Mouse (Mus musculus) hindbrain, postnatal 0 days (tissue): Measurements from ENCODE around the gene Gsdma. TPM values are rescaled to one million over a fixed set of nuclear protein-coding genes. Genes with fewer than 3 reads are reported as not detected.

Experiments
- ATAC-seq: fragments of 200-750 bp; cut with Nextera tagmentation; 2 replicates; pipeline ENCODE4 v1.8.0; 2017; ENCODE audit warnings: mild to moderate bottlenecking, moderate TSS enrichment, moderate library complexity
- DNase-seq: peaks from one replicate; pipeline ENCODE4 v3.0.0-alpha.2; 2015; ENCODE audit warnings: low spot score
- H3K27ac ChIP-seq: fragments of 300-500 bp; sonication (generic); 2 replicates; pipeline ENCODE4 v1.5.1; 2014; ENCODE audit warnings: mild to moderate bottlenecking
- H3K27me3 ChIP-seq: fragments of 300-500 bp; sonication (generic); 2 replicates; pipeline ENCODE4 v1.6.1; 2014; ENCODE audit warnings: low read length, mixed read lengths; ENCODE audit not compliant: insufficient read depth
- H3K36me3 ChIP-seq: fragments of 300-500 bp; sonication (generic); 2 replicates; pipeline ENCODE4 v1.6.1; 2014; ENCODE audit warnings: low read length, mixed read lengths; ENCODE audit not compliant: insufficient read depth
- H3K4me1 ChIP-seq: fragments of 300-500 bp; sonication (generic); 2 replicates; pipeline ENCODE4 v1.6.1; 2014; ENCODE audit warnings: antibody characterized with exemption, low read length, mixed read lengths; ENCODE audit not compliant: insufficient read depth
- H3K4me2 ChIP-seq: fragments of 300-500 bp; sonication (generic); 2 replicates; pipeline ENCODE4 v1.6.1; 2014; ENCODE audit warnings: low read depth, mild to moderate bottlenecking, low read length, moderate library complexity, mixed read lengths
- H3K4me3 ChIP-seq: fragments of 300-500 bp; sonication (generic); 2 replicates; pipeline ENCODE4 v1.5.1; 2014; ENCODE audit warnings: low read length
- H3K9ac ChIP-seq: fragments of 300-500 bp; sonication (generic); replicated peaks from 2 replicates; pipeline ENCODE4 v1.6.1; 2014; ENCODE audit warnings: mild to moderate bottlenecking, low read length, moderate library complexity, mixed read lengths
- H3K9me3 ChIP-seq: fragments of 300-500 bp; sonication (generic); 2 replicates; pipeline ENCODE4 v1.6.1; 2016; ENCODE audit warnings: low read length, mixed read lengths
- CTCF ChIP-seq: IDR thresholded peaks from 2 replicates; pipeline ENCODE4 v1.5.1; 2016; ENCODE audit warnings: antibody characterized with exemption, control low read depth, low read depth
- WGBS: fragments of 180-500 bp; shearing (Covaris S2); extraction: QIAGEN DNeasy Blood & Tissue Kit; methylation state at CpG from one replicate; pipeline ENCODE4 v1.1.7; 2014; 5-methylcytosine and 5-hydroxymethylcytosine counted together
- polyA plus RNA-seq: library from polyadenylated mRNA; unstranded; fragments of >200 nt; fragmentation: Nextera tagmentation; extraction: Ambion mirVana; gene quantifications from 2 replicates; pipeline ENCODE4 v1.2.1, GENCODE M21; 2015
- total RNA-seq: library from RNA; depleted of rRNA; stranded (reverse); fragments of >200 nt; gene quantifications from 2 replicates; pipeline ENCODE4 v1.2.3, GENCODE M21; 2014; rRNA removed

The Gsdma gene
- total and polyA plus RNA-seq, 2 experiments from 2014 or later: 0.14 TPM; not detected in 1

DNA sequence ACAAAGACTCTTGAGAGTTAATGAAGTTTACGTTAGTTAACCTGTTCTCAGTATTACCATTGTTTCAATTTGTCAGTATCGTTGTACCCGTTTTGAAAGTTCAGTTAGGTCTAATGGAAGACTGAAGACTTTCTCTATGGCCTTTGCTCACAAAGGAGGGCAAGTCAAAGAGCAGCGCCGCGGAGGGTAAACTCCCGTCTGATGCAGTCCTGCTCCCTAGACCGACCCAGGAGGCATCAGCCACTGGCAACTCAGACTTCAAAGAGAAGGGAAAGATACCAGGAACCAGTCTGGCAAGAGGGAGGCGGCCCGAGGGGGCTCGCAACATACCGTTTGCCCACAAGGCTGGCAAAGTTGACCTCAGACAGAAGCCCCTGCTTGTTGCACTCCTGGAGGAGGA lies 49.6 kb downstream of the Gsdma start:
- TF ChIP-seq CTCF: no peak
- no peak overlapping the region for H3K27ac ChIP-seq
- H3K27me3 ChIP-seq: no peaks in the 10 kb centered on the region
- H3K9ac ChIP-seq: no peak overlapping the region
- H3K4me1 ChIP-seq: no peaks in the 10 kb centered on the region
- ATAC-seq: no peak
- no peak overlapping the region for H3K4me3 ChIP-seq
- DNase-seq: no peak
- peaks cover 46% of the 10 kb centered on the region for H3K36me3 ChIP-seq
- H3K4me2 ChIP-seq: no peak overlapping the region
- H3K9me3 ChIP-seq: no peaks in the 10 kb centered on the region
- WGBS: 82% methylated on average over 12 of the region's 12 CpGs

GRCm38 (mm10) chr11:98715946-98716345 lies 51.8 kb downstream of the Gsdma start:
- ATAC-seq: no peak
- Histone ChIP-seq H3K4me2 (no peak overlapping the region), H3K9ac (no peak overlapping the region), H3K4me1 (no peaks in the 10 kb centered on the region), H3K27me3 (no peaks in the 10 kb centered on the region), H3K4me3 (no peak overlapping the region), H3K9me3 (no peaks in the 10 kb centered on the region), H3K27ac (no peak overlapping the region), H3K36me3 (peaks cover 40% of the 10 kb centered on the region)
- no peak for DNase-seq
- WGBS: 91% methylated on average over 9 of the region's 9 CpGs
- TF ChIP-seq CTCF: no peak

GRCm38 (mm10) chr11:98717904-98718303 lies 53.8 kb downstream of the Gsdma start:
- DNase-seq (peak; percentile 89), ATAC-seq (peak; percentile 68)
- Histone ChIP-seq H3K9ac (no peak overlapping the region), H3K36me3 (peaks cover 32% of the 10 kb centered on the region; the same call in 1 of the 2 replicates), H3K4me3 (no peak overlapping the region), H3K4me2 (no peak overlapping the region), H3K4me1 (no peaks in the 10 kb centered on the region), H3K9me3 (no peaks in the 10 kb centered on the region), H3K27me3 (no peaks in the 10 kb centered on the region), H3K27ac (peak overlapping the region; percentile 8; the same call in 1 of the 2 replicates)
- WGBS: 9% methylated on average over 13 of the region's 13 CpGs
- peak; percentile 92 for TF ChIP-seq CTCF

- H3K27me3 ChIP-seq: no peaks in the 10 kb centered on the region
- peaks cover 14% of the 10 kb centered on the region; the same call in 1 of the 2 replicates for H3K36me3 ChIP-seq
- no peak for ATAC-seq
- H3K9ac ChIP-seq: no peak overlapping the region
- no peaks in the 10 kb centered on the region for H3K9me3 ChIP-seq
- no peak for TF ChIP-seq CTCF
- no peak for DNase-seq
- no peak overlapping the region for H3K27ac ChIP-seq
- no peak overlapping the region for H3K4me2 ChIP-seq
- H3K4me3 ChIP-seq: no peak overlapping the region
- 67% methylated on average over 2 of the region's 2 CpGs for WGBS
- no peaks in the 10 kb centered on the region for H3K4me1 ChIP-seq
Observed at GRCm38 (mm10) chr11:98720756-98721155, 56.6 kb downstream of the Gsdma start.

DNA sequence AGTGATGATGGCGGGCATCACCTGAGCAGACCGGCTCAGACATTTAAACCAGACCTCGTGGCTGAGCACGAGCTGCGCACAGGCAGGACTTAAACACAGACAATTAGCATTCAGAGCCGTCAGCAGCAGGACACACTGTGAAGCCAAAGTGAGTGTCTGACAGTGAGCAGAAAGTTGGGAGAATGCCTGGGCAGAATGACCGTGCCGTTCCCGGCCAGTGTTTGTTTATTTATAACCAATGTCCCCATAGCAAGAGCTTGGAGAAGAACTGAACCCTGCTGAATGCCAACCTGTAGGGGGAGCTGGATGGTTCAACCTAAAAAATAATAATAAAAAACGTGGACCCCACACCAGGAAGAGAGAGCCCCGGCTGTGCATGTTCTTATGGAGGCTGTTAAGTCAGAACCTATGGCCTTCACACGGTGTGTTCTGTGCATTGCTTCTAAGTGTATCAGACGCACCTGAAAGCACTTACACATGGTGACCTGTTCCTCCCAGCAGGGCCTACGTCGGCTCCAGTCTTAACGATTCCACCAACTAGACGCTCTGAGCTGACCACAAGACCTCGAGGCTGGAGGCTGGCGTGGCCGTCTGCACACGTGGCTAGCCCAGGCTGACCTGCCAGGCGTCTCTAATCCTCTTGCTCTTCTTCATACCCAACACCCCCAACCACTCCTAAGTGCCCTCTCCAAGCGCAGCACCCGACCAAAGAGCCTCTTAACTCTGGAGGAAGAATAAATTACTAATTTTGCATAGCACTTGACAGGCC lies 57.5 kb downstream of the Gsdma start:
- 61% methylated on average over 24 of the region's 24 CpGs for WGBS
- no peaks in the 10 kb centered on the region for H3K4me1 ChIP-seq
- DNase-seq (peak; percentile 72), ATAC-seq (peak; percentile 85)
- H3K9ac ChIP-seq: no peak overlapping the region
- peaks cover 18% of the 10 kb centered on the region; the same call in 1 of the 2 replicates for H3K36me3 ChIP-seq
- no peak overlapping the region for H3K4me3 ChIP-seq
- H3K9me3 ChIP-seq: no peaks in the 10 kb centered on the region
- no peaks in the 10 kb centered on the region for H3K27me3 ChIP-seq
- peak; percentile 63 for TF ChIP-seq CTCF
- peak overlapping the region; percentile 46; the same call in 1 of the 2 replicates for H3K27ac ChIP-seq
- no peak overlapping the region for H3K4me2 ChIP-seq

- DNase-seq: no peak
- no peak for ATAC-seq
- Histone ChIP-seq H3K9ac (no peak overlapping the region), H3K4me3 (no peak overlapping the region), H3K27me3 (no peaks in the 10 kb centered on the region), H3K9me3 (no peaks in the 10 kb centered on the region), H3K36me3 (peaks cover 20% of the 10 kb centered on the region), H3K4me2 (no peak overlapping the region), H3K4me1 (no peaks in the 10 kb centered on the region), H3K27ac (no peak overlapping the region)
- no peak for TF ChIP-seq CTCF
- 81% methylated on average over 7 of the region's 7 CpGs for WGBS
Observed at GRCm38 (mm10) chr11:98723098-98723497, 58.9 kb downstream of the Gsdma start.

- 94% methylated on average over 15 of the region's 15 CpGs for WGBS
- Histone ChIP-seq H3K9me3 (no peaks in the 10 kb centered on the region), H3K27ac (no peak overlapping the region), H3K36me3 (peaks cover 20% of the 10 kb centered on the region), H3K4me3 (no peak overlapping the region), H3K27me3 (no peaks in the 10 kb centered on the region), H3K4me2 (no peak overlapping the region), H3K9ac (no peak overlapping the region), H3K4me1 (peaks cover 4% of the 10 kb centered on the region)
- no peak for DNase-seq
- no peak for TF ChIP-seq CTCF
- no peak for ATAC-seq
Observed at GRCm38 (mm10) chr11:98725926-98726506, 61.9 kb downstream of the Gsdma start.

Other genes with a start within 250 kb of the Gsdma start
- 70.0 and 73.9 TPM in 2 replicates for gene Mien1, start 225.4 kb upstream of the Gsdma start, total RNA-seq
- 259 and 264 TPM in 2 replicates for gene Mien1, start 225.4 kb upstream of the Gsdma start, polyA plus RNA-seq
- gene Grb7, start 218.0 kb upstream of the Gsdma start, total RNA-seq: 1.5 and 2.7 TPM in 2 replicates
- 1.7 and 2.0 TPM in 2 replicates for gene Grb7, start 218.0 kb upstream of the Gsdma start, polyA plus RNA-seq
- not detected in 2 replicates for gene Ikzf3, start 118.3 kb upstream of the Gsdma start, total RNA-seq
- 0.18 and 0.20 TPM in 2 replicates for gene Ikzf3, start 118.3 kb upstream of the Gsdma start, polyA plus RNA-seq
- gene Zpbp2, start 113.3 kb upstream of the Gsdma start, total RNA-seq: not detected in 2 replicates
- 0.42 and 0.45 TPM in 2 replicates for gene Zpbp2, start 113.3 kb upstream of the Gsdma start, polyA plus RNA-seq
- 103 and 112 TPM in 2 replicates for gene Ormdl3, start 77.0 kb upstream of the Gsdma start, total RNA-seq
- gene Ormdl3, start 77.0 kb upstream of the Gsdma start, polyA plus RNA-seq: 98.8 and 100 TPM in 2 replicates
- not detected in 2 replicates for gene Lrrc3c, start 66.1 kb upstream of the Gsdma start, total RNA-seq
- gene Lrrc3c, start 66.1 kb upstream of the Gsdma start, polyA plus RNA-seq: not detected in 2 replicates
- 0.21 TPM in 1 of 2 replicates, not detected in the other for gene Gm12355, start 38.7 kb upstream of the Gsdma start, total RNA-seq
- gene Gm12355, start 38.7 kb upstream of the Gsdma start, polyA plus RNA-seq: 0.25 and 0.33 TPM in 2 replicates
- 0.68 TPM in 1 of 2 replicates, not detected in the other for gene Gsdma3, start 38.0 kb upstream of the Gsdma start, total RNA-seq
- gene Gsdma3, start 38.0 kb upstream of the Gsdma start, polyA plus RNA-seq: not detected in 2 replicates
- not detected in 2 replicates for gene Gsdma2, start 17.6 kb upstream of the Gsdma start, total RNA-seq
- gene Gsdma2, start 17.6 kb upstream of the Gsdma start, polyA plus RNA-seq: not detected in 2 replicates
- 131 and 143 TPM in 2 replicates for gene Psmd3, start 18.2 kb downstream of the Gsdma start, total RNA-seq
- 185 and 190 TPM in 2 replicates for gene Psmd3, start 18.2 kb downstream of the Gsdma start, polyA plus RNA-seq
- not detected in 2 replicates for gene Csf3, start 36.9 kb downstream of the Gsdma start, total RNA-seq
- gene Csf3, start 36.9 kb downstream of the Gsdma start, polyA plus RNA-seq: not detected in 2 replicates
- 63.2 and 88.6 TPM in 2 replicates for gene Med24, start 65.1 kb downstream of the Gsdma start, total RNA-seq
- gene Med24, start 65.1 kb downstream of the Gsdma start, polyA plus RNA-seq: 47.1 and 48.3 TPM in 2 replicates
- 725 and 812 TPM in 2 replicates for gene Thra, start 76.3 kb downstream of the Gsdma start, total RNA-seq
- 160 TPM in 2 replicates for gene Thra, start 76.3 kb downstream of the Gsdma start, polyA plus RNA-seq
- 7.5 and 8.6 TPM in 2 replicates for gene Nr1d1, start 111.0 kb downstream of the Gsdma start, total RNA-seq
- 10.2 and 13.5 TPM in 2 replicates for gene Nr1d1, start 111.0 kb downstream of the Gsdma start, polyA plus RNA-seq
- gene Msl1, start 131.2 kb downstream of the Gsdma start, total RNA-seq: 77.7 and 94.3 TPM in 2 replicates
- 25.0 and 25.4 TPM in 2 replicates for gene Msl1, start 131.2 kb downstream of the Gsdma start, polyA plus RNA-seq
- gene Casc3, start 140.6 kb downstream of the Gsdma start, total RNA-seq: 24.4 and 74.0 TPM in 2 replicates
- gene Casc3, start 140.6 kb downstream of the Gsdma start, polyA plus RNA-seq: 35.4 and 35.7 TPM in 2 replicates
- gene Rapgefl1, start 172.4 kb downstream of the Gsdma start, total RNA-seq: 29.5 and 44.1 TPM in 2 replicates
- 11.0 TPM in 2 replicates for gene Rapgefl1, start 172.4 kb downstream of the Gsdma start, polyA plus RNA-seq
- 8.1 and 10.4 TPM in 2 replicates for gene Wipf2, start 199.3 kb downstream of the Gsdma start, total RNA-seq
- gene Wipf2, start 199.3 kb downstream of the Gsdma start, polyA plus RNA-seq: 3.5 and 3.7 TPM in 2 replicates
- gene Cdc6, start 243.4 kb downstream of the Gsdma start, total RNA-seq: 2.5 and 4.6 TPM in 2 replicates
- gene Cdc6, start 243.4 kb downstream of the Gsdma start, polyA plus RNA-seq: 3.0 and 3.4 TPM in 2 replicates